Mouse (Mus musculus) natural killer cell, adult 2 months (primary cell): ENCODE data around the gene Fam120a.
A peak's percentile ranks its signal among the peaks of the same experiment; 100 is the strongest.

ENCODE experiments used
- DNase-seq, 2 experiments: peaks; one replicate each; pipeline ENCODE4 v3.0.0; 2022; ENCODE audit warnings: low spot score in 2 of 2

The Fam120a gene

DNA sequence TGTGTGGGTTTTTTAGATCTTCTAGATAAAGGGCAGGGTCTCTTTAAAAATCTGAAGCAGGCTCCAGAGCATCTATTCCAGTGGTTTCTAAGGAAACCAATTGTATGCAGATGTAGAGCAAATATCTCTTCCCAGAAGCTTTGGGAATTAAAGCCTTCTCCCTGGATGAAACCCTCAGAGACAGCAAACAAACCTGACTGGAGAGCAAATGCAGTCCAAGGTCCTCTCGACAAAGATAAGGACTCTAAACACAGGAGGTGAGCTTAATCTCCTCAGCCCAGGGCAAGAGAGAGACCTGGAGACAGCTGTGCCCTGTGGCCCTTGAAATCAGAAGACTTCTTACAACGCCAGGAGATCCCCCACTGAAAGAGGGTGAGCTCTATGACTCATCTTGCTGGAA is 114.3 kb downstream of the Fam120a start:
- no peak for DNase-seq

GRCm38 (mm10) chr13:48852859-48853258 is 115.0 kb downstream of the Fam120a start:
- DNase-seq = no peak

DNA sequence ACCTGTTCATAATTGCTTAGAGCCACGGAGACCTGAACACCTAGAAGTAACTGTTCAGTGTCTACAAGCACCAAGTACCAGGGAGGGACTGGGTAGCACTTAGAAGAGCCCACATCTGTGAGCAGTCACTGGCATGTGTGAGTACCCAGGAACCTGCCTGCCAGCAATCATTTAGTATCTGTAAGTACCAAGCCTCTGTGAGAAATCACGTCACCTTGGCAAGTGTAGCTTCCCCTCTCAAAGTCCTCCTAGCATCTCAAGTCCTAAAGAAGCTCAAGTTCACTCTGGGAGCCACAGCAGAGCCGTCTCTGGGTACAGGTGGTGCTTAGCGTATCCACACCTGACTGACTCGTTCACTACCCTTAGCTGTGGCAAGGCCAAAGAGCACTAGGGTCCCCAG is 116.1 kb downstream of the Fam120a start:
- DNase-seq = no peak

DNA sequence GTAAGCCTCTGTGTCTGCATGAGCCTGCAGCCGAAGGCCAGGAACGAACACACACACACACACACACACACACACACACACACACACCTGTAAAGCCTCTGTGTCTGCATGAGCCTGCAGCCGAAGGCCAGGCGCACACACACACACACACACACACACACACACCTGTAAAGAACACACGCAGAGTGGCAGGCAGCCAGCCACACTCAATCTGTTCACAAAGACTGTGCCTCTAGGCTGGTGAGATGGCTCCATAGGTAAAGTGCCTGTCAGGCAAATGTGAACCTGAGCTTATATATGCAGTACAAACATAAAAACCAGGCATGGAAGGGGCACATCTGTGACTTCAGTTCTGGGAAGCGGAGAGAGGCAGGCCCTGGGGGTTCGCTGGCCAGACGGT is 117.0 kb downstream of the Fam120a start:
- no peak for DNase-seq

- no peak for DNase-seq
These were observed 117.5 kb downstream of the Fam120a start for GRCm38 (mm10) chr13:48850326-48850725.

DNA sequence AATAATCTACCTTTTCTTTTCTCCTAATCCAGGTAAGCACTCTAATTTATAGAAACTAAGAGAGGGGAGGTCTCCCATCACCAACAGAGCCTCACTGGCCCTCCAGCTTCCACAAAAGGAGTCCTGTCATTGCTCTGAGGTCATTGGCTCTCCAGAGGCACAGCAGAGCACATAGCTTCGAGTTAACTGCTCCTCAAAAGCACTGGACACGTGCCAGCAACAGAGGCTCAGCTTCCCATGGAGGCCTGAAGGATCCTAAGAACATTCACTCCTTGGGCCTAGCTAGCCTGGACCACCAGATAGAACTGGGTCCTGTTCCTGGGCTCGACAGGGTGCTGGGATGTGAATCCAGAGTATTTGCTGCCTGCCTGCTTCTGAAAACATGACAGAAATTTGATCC is 118.7 kb downstream of the Fam120a start:
- DNase-seq = no peak

DNA sequence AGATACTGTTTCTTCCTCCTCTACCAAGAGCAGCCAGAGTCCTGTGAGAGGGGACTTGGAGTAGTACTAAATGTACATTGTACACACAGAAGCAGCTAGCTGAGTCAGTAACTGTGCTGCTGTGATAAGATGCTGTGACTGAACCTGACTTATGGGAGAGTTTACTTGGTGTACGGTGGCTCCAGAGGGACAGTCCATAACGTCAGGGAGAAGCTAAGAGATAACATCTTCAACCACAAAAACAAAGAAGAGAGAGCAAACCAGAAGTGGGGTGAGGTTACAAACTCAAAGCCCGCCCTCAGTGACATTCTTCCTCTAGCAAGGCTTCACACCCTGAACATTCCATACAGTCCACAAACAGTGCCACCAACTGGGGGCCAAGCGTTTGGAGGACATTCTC is 122.5 kb downstream of the Fam120a start:
- peak; percentile 22 to 31 for DNase-seq

- DNase-seq = no peak
These were observed 124.3 kb downstream of the Fam120a start for GRCm38 (mm10) chr13:48843530-48843929.

- peak; percentile 6 to 22 for DNase-seq
These were observed 125.8 kb downstream of the Fam120a start for GRCm38 (mm10) chr13:48841905-48842592.

GRCm38 (mm10) chr13:48838284-48838683 is 129.5 kb downstream of the Fam120a start:
- no peak for DNase-seq

DNA sequence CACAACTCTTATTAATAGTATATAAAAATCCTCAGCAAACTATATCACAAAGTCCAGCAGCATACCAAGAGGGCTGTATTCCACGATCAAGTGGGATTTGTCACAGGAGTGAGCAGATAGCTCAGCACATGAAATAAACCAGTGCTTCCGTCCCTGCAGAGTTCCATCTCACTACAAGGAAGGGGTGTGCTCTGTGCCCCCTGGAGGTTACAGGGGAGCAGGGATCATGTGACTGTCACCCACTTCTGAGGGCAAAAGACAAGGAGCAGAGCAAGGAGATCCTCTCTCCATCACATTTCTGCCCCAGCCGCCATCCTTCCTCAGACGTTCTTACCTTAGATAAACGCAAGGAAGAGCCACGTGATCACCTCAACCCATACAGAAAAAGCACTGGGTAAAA is 130.3 kb downstream of the Fam120a start:
- no peak for DNase-seq

- no peak for DNase-seq
These were observed 137.1 kb downstream of the Fam120a start for GRCm38 (mm10) chr13:48830528-48831250.

DNA sequence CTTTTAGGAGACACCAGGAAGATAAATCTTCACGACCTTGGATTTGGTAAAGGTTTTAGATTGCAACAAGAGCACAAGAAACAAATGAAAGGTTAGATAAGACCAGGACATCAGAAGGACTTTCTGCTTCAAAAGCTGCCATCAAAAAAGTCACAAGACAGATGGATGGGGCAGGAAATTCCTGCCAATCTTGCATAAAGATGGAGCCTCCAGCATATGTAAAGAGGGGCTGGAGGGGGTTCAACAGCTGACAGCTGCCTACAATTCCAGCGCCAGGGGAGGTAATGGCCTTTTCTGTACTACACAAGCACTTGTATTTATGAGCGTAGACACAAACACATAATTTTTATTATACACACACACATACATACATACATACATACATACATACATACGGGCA is 138.0 kb downstream of the Fam120a start:
- DNase-seq = no peak
